Mouse (Mus musculus) CD4-positive naive resting alpha-beta T cell, adult 76 days (primary cell): ENCODE results near the gene Asdurf. TPM values are rescaled to one million over a fixed set of nuclear protein-coding genes. Genes with fewer than 3 reads are reported as not detected.

ENCODE experiments used
- total RNA-seq: library from RNA; stranded (reverse); gene quantifications from one replicate; pipeline ENCODE4 v1.2.4, GENCODE M21; 2023

Gene Asdurf
- not detected for total RNA-seq

GRCm38 (mm10) chr1:53352327-53353261, at the start of gene Asdurf, which contains the start of the genes Gm28551 and Asnsd1:
Asdurf (minus strand) TSS chr1:53352619.
Gm28551 (minus strand) TSS chr1:53352667.
Asnsd1 (minus strand) TSS chr1:53352752.

GRCm38 (mm10) chr1:53312989-53313967, 39.1 kb downstream of the Asdurf start, which contains the start of gene Osgepl1:
Osgepl1 (plus strand) TSS chr1:53313624.

Other genes with a start within 250 kb of the Asdurf start
- gene 1700019A02Rik, start 165.0 kb downstream of the Asdurf start, total RNA-seq = not detected
- gene Pms1, start 55.6 kb downstream of the Asdurf start, total RNA-seq = 14.9 TPM
- 17.7 TPM for gene Ormdl1, start 55.5 kb downstream of the Asdurf start, total RNA-seq
- not detected for gene Gm28778, start 55.5 kb downstream of the Asdurf start, total RNA-seq
- 5.9 TPM for gene Osgepl1, start 39.0 kb downstream of the Asdurf start, total RNA-seq
- not detected for gene Gm28551, start within 50 bp of the Asdurf start, total RNA-seq
- gene Asnsd1, start 133 bp upstream of the Asdurf start, total RNA-seq = 34.6 TPM